Mouse (Mus musculus): ENCODE results near the gene Cd300a.

Gene Cd300a

GRCm38 (mm10) chr11:114866486-114867360 lies 23.1 kb upstream of the Cd300a start:
- no peak for DNase-seq (ENCODE audit: low spot score)

- no peak for DNase-seq (ENCODE audit: low spot score)
Measured at GRCm38 (mm10) chr11:114867361-114868235, 22.2 kb upstream of the Cd300a start.

- DNase-seq (ENCODE audit: low spot score): no peak
Measured at GRCm38 (mm10) chr11:114868280-114868679, 21.6 kb upstream of the Cd300a start.

DNA sequence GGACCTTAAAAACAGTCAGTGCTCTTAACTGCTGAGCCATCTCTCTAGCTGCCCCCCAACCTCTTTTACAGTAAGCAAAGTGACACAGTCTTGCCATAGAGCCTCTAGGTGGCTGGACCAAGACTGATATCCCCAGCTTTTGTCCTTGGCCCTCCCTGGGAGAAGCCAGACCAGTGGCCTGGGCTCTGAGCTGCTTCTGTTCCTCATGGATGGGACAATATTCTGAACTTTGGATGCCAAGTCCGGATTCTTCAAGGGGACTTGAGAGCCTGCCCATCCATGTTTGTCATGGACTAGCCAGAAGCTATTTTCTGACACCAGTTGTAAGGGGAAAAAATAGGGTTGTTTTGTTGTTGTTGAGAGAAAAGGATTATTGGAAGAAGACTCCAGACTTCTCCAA lies 20.1 kb upstream of the Cd300a start:
- no peak for DNase-seq (ENCODE audit: low spot score)

DNA sequence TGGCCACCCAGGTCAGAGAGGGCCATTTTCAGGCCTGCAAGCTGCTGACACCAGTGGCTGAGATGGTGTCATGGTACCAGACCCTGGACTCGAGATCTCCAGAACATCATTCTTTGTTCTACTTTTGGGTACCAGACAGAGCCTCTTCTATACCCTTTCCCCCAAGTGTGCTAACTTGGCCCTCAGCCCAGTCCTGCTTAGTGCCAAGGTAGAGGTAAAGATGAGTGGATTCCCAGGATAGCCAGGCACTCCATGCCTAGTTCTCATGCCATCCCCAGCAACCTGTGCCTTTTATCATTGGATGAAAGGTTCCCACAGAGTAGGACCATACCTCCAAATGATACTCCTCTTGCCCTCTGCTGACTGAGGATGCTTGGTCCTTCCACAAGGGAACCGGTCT lies 18.3 kb upstream of the Cd300a start:
- no peak for DNase-seq (ENCODE audit: low spot score)

DNA sequence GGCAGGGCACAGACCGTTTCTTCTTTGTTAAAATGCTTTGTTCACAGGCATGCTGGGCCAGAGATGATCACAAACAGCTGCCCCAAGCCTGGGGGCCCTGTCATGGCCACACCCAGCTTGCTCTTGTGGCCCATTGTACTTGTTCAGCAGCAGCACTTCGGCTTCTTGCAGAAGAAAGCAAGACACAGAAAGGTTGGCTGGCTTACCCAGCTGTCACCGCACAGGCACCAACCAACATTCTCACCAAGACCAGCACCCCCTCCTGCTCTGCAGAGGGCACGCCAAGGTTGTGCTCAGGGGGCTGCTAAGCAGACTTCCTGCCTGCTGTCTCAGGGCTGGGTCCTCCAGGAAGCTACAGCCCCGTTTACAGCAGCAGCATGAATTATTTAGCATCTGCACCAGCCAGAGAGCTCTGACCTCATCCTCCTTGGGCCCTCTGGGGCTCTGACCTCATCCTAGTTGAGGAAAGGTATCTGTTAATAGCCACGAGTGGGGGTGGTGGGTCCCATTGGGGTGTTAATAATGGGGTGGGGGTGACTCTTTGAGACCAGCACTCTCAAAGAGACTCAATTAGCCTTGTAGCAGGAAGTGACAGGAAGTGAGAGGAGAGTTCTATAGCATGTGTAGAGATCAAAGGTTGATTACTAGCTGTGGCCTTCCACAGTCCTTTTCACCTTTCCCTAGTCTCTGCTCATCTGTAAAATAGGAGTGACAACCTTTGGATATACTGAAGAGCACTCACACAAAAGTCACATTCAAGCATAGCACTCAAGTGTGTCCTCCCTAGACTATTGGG lies 16.6 kb upstream of the Cd300a start:
- no peak for DNase-seq (ENCODE audit: low spot score)

GRCm38 (mm10) chr11:114874226-114875145 lies 15.4 kb upstream of the Cd300a start:
- no peak for DNase-seq (ENCODE audit: low spot score)

- no peak for DNase-seq (ENCODE audit: low spot score)
Measured at GRCm38 (mm10) chr11:114875301-114875801, 14.5 kb upstream of the Cd300a start.

GRCm38 (mm10) chr11:114876176-114876575 lies 13.7 kb upstream of the Cd300a start:
- DNase-seq (ENCODE audit: low spot score): no peak

GRCm38 (mm10) chr11:114876621-114877020 lies 13.2 kb upstream of the Cd300a start:
- no peak for DNase-seq (ENCODE audit: low spot score)

DNA sequence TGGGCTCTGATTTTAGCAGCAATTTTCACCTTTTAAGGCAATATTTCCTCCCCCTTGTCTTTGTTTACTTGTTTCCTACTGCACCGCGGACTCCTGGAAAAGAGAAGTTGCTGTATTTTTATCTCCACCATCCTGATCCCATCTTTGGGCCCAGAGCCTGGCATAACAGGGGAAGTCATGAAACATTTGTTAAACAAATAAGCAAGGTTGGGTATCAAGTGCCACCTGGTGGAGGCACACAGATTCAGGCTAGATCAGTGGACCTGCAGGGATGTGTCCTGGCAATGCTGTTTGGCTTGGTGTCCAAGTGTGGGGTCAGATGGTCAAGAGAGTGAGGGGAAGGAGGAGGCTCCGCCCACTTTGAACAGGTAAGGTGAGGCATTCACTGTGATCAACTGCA lies 12.7 kb upstream of the Cd300a start:
- DNase-seq (ENCODE audit: low spot score): peak; percentile 49

GRCm38 (mm10) chr11:114879666-114880065 lies 10.2 kb upstream of the Cd300a start:
- peak; percentile 22 for DNase-seq (ENCODE audit: low spot score)

- DNase-seq (ENCODE audit: low spot score): no peak
Measured at GRCm38 (mm10) chr11:114880185-114880584, 9.7 kb upstream of the Cd300a start.

DNA sequence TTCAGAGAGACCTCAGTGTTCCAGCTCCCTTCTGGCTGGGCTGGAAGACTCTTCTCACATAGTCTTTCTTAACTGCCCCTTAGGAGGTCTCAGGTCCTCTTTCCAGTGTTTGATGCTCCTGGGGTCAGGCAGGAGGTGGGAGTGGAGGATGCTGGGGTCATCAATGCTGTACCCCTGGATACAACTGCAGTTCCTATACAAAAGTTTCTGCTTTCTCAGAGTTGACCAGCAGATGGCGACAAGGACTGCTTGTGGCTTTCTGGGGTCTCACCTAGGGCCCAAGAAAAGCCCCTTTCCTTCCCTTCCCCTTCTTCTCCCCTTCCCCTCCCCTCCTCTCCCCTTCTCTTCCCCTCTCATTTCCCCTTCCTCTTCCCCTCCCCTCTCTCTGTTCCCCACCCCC lies 9.3 kb upstream of the Cd300a start:
- peak; percentile 29 for DNase-seq (ENCODE audit: low spot score)

GRCm38 (mm10) chr11:114883251-114883789 lies 6.5 kb upstream of the Cd300a start:
- no peak for DNase-seq (ENCODE audit: low spot score)

DNA sequence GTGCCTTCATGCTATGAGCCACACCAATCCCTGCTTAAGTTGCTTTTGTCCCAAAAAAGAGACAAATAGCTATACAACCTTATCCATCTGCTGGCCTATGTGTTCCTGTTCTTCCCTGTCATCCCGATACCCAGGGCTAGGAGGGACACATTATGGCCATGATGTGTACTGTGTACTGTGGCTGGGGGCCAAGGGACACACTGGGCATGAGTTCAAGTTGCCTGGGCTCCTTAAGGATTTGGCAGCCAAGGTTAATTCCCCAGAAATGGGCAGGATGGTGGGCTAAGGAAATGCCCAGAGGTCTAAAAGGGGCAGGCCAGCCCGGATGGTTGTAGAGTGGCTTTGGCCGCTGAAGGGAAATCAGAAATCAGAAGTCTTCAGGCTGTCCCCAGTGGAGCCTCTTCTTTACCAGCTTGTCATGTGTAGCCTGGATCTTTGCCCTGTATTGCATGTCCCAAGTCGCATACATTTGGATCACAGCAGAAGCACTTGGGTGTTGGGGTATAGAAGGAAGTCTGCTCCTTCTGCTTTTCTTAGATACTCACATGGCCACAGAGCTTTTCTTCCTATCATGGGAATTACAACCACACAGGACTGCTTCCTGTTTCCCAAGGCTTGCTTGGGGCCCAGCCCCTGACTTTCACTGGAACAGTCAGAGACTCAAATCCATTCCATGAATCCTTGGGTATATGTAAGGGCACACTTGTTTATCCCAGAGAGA lies 5.3 kb upstream of the Cd300a start:
- no peak for DNase-seq (ENCODE audit: low spot score)

GRCm38 (mm10) chr11:114890542-114890941 lies 701 bp downstream of the Cd300a start:
- no peak for DNase-seq (ENCODE audit: low spot score)

DNA sequence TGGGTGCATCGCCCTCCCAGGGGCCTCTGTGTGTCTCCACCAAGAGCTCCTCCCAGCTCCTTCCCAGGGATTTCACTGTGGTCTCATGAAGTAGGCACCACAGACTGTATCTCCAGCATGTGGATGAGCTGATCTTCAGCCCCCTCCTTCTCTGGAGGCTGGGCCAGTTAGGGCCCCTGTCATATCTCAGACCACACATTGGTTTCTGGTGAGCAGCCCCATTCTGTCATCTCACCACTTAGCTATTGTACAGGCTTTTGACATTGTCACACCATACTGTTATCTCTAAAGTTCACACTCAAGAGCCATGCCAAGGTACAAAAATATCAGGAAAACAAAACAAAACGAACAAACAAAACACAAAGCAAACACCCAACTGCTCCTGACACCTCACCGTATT lies 6.2 kb downstream of the Cd300a start:
- no peak for DNase-seq (ENCODE audit: low spot score)

GRCm38 (mm10) chr11:114898026-114898425 lies 8.2 kb downstream of the Cd300a start:
- no peak for DNase-seq (ENCODE audit: low spot score)

DNA sequence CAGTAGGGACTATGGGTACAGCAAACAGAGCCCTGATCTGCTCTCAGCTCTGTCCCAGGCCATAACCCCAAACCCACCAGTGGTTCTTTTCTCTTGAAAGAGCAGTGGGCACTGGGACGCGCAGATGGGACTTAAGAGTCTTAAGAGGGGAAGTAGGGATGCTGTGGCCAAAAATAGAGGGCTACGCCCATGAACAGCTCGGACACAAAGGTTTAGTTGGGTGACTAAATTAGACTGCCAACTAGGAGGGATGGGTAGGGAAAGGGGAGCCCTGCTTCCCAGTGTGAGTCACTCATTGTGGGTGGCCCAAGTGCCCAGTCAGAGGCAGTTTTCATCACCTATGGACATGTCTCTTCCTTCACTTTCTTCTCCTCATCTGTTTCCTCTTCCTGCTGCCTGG lies 13.4 kb downstream of the Cd300a start:
- DNase-seq (ENCODE audit: low spot score): no peak
